Mouse (Mus musculus): ENCODE data around the gene Pde8a. TPM values are rescaled to one million over a fixed set of nuclear protein-coding genes. Genes with fewer than 3 reads are reported as not detected.

The Pde8a gene
- polyA plus RNA-seq, 1 experiment from 2014 or later, result 4.1 TPM

DNA sequence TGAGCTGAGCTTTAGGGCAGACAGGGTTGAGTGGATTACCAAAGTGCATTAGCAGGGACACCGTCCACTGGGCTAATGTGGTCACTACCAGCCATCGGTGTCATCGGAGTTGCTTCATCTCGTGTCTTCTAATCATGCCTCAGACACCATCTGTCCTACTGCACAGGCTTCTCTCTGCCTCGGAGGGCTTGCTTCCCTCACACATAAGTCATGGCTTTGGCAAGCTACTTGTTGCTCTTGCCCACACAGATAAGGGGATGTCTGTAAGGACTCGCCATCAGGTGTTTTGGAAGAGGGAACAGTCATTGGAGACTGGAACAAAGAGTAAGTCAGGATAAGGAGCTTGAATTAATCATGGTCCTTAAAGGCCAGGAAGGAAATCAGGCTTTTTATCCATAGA lies 95.9 kb downstream of the Pde8a start:
- WGBS, result 88% methylated on average over 6 of the region's 6 CpGs
- H3K4me2 ChIP-seq (ENCODE audit: low read depth, low read length), result no peak overlapping the region

DNA sequence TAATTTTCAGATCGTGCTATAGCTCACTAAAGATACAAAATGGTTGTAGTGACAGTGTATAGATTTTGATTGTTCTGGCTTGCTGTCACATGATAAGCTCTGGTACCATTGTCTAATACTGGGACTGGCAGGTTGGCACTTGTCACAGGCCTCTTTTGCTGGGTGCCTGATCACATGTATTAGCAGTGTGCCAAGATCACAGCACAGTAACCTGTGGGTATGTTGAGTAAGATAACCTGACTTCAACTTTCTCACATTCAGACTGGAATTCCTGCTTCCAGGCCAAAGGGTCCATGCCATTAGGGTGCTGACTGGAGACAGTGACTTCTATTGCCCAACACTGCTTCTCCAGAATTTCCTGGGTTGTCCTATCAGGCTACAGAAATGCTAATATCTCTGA lies 97.7 kb downstream of the Pde8a start:
- ATAC-seq (replicated peaks; ENCODE audit: insufficient number of reproducible peaks, low FRiP score, low TSS enrichment, low read depth), result no peak
- no peaks in the 10 kb centered on the region for H3K4me1 ChIP-seq (ENCODE audit: control insufficient read depth, insufficient read depth, low read length)
- H3K36me3 ChIP-seq (replicated peaks; ENCODE audit: control insufficient read depth, insufficient read depth, low read depth, low read length), result no peaks in the 10 kb centered on the region
- H3K4me3 ChIP-seq (ENCODE audit: low read depth, low read length), result no peak overlapping the region
- no peak overlapping the region for H3K9ac ChIP-seq (replicated peaks; ENCODE audit: low read length)
- no peaks in the 10 kb centered on the region for H3K9me3 ChIP-seq (replicated peaks; ENCODE audit: control insufficient read depth, low read length)
- H3K27me3 ChIP-seq (ENCODE audit: control insufficient read depth, insufficient read depth, low read length), result no peaks in the 10 kb centered on the region
- H3K27ac ChIP-seq (replicated peaks; ENCODE audit: low read depth, low read length), result no peak overlapping the region
- WGBS, result 92% methylated on average over 1 of the region's 1 CpGs
- H3K4me2 ChIP-seq (ENCODE audit: low read depth, low read length), result no peak overlapping the region
- DNase-seq (ENCODE audit: low spot score), result no peak

More for the DNA sequence above, 95.9 kb downstream of the Pde8a start:
- no peak overlapping the region for H3K27ac ChIP-seq (replicated peaks; ENCODE audit: low read depth, low read length)
- H3K4me1 ChIP-seq (ENCODE audit: control insufficient read depth, insufficient read depth, low read length), result no peaks in the 10 kb centered on the region
- H3K4me3 ChIP-seq (ENCODE audit: low read depth, low read length), result no peak overlapping the region
- no peak for ATAC-seq (replicated peaks; ENCODE audit: insufficient number of reproducible peaks, low FRiP score, low TSS enrichment, low read depth)
- no peaks in the 10 kb centered on the region for H3K9me3 ChIP-seq (replicated peaks; ENCODE audit: control insufficient read depth, low read length)
- no peaks in the 10 kb centered on the region for H3K27me3 ChIP-seq (ENCODE audit: control insufficient read depth, insufficient read depth, low read length)
- no peak for DNase-seq (ENCODE audit: low spot score)
- no peak overlapping the region for H3K9ac ChIP-seq (replicated peaks; ENCODE audit: low read length)
- no peaks in the 10 kb centered on the region for H3K36me3 ChIP-seq (replicated peaks; ENCODE audit: control insufficient read depth, insufficient read depth, low read depth, low read length)

DNA sequence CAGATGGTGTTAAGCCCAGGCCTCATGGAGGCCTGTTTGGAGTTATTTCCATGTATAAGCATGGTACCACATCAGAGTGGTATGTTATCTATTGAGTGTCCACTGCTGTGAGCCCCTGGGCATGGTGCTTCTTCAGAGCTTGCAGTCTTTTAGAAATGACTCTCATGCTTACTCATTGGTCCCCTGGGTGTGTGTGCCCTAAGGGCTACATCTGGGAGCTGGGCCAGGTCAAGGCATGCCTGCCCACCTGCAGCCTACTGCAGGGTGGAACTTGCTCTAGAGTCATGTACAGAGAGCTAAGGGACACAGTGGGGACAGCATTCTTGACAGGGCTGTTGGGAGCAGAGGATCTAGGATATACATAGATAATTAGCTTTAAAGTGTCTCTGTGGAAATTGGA lies 98.2 kb downstream of the Pde8a start:
- H3K4me3 ChIP-seq (ENCODE audit: low read depth, low read length), result no peak overlapping the region
- no peak overlapping the region for H3K4me2 ChIP-seq (ENCODE audit: low read depth, low read length)
- no peaks in the 10 kb centered on the region for H3K27me3 ChIP-seq (ENCODE audit: control insufficient read depth, insufficient read depth, low read length)
- no peaks in the 10 kb centered on the region for H3K36me3 ChIP-seq (replicated peaks; ENCODE audit: control insufficient read depth, insufficient read depth, low read depth, low read length)
- H3K4me1 ChIP-seq (ENCODE audit: control insufficient read depth, insufficient read depth, low read length), result no peaks in the 10 kb centered on the region
- H3K9me3 ChIP-seq (replicated peaks; ENCODE audit: control insufficient read depth, low read length), result no peaks in the 10 kb centered on the region
- ATAC-seq (replicated peaks; ENCODE audit: insufficient number of reproducible peaks, low FRiP score, low TSS enrichment, low read depth) (no peak), DNase-seq (ENCODE audit: low spot score) (no peak)
- H3K27ac ChIP-seq (replicated peaks; ENCODE audit: low read depth, low read length), result no peak overlapping the region
- no peak overlapping the region for H3K9ac ChIP-seq (replicated peaks; ENCODE audit: low read length)

DNA sequence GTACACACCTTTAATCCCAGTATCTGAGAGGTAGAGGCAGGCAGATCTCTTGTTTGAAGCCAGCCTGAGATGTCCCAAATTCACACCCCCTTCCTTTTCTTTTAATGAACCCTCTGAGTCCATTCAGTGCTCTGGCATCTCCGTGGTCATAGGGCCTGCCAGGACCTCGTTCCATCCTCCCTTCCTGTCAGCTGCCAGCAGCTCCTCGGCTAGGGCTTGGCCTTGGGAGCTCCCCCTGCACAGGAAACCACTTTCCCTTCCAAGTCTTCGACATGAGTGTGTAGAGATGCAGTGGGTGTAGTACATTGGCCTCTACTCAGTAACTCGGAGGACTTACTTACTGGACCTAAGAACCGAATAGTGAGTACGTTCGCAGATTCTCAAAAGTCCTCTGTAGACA lies 102.2 kb downstream of the Pde8a start:
- H3K4me1 ChIP-seq (ENCODE audit: control insufficient read depth, insufficient read depth, low read length), result no peaks in the 10 kb centered on the region
- H3K9me3 ChIP-seq (replicated peaks; ENCODE audit: control insufficient read depth, low read length), result no peaks in the 10 kb centered on the region
- ATAC-seq (replicated peaks; ENCODE audit: insufficient number of reproducible peaks, low FRiP score, low TSS enrichment, low read depth) (no peak), DNase-seq (ENCODE audit: low spot score) (no peak)
- H3K9ac ChIP-seq (replicated peaks; ENCODE audit: low read length), result no peak overlapping the region
- H3K4me2 ChIP-seq (ENCODE audit: low read depth, low read length), result no peak overlapping the region
- H3K27ac ChIP-seq (replicated peaks; ENCODE audit: low read depth, low read length), result no peak overlapping the region
- 75% methylated on average over 8 of the region's 8 CpGs for WGBS
- no peak overlapping the region for H3K4me3 ChIP-seq (ENCODE audit: low read depth, low read length)
- H3K27me3 ChIP-seq (ENCODE audit: control insufficient read depth, insufficient read depth, low read length), result no peaks in the 10 kb centered on the region
- H3K36me3 ChIP-seq (replicated peaks; ENCODE audit: control insufficient read depth, insufficient read depth, low read depth, low read length), result no peaks in the 10 kb centered on the region

DNA sequence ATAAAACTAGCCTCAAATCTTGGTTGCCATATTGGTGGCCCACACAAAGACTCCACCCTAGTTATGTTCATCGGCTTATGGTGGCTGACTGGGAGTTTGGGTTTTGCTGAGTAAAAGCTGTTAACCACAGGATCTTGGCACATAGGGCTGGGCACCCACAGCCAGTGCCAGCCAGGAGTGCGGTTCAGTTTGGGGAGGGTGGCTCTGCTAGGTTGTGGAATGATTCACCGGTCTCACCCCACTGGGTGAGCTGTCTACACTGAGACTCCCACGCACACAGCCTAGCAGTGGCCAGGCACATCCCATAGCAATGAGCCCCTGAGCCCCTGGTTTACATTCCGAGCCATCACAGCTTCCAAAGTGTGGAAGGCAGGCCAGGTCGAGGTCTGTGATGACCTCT lies 106.4 kb downstream of the Pde8a start:
- Histone ChIP-seq H3K4me1 (ENCODE audit: control insufficient read depth, insufficient read depth, low read length) (no peaks in the 10 kb centered on the region), H3K4me3 (ENCODE audit: low read depth, low read length) (no peak overlapping the region), H3K36me3 (replicated peaks; ENCODE audit: control insufficient read depth, insufficient read depth, low read depth, low read length) (no peaks in the 10 kb centered on the region), H3K9me3 (replicated peaks; ENCODE audit: control insufficient read depth, low read length) (no peaks in the 10 kb centered on the region), H3K27ac (replicated peaks; ENCODE audit: low read depth, low read length) (no peak overlapping the region), H3K9ac (replicated peaks; ENCODE audit: low read length) (no peak overlapping the region), H3K4me2 (ENCODE audit: low read depth, low read length) (no peak overlapping the region), H3K27me3 (ENCODE audit: control insufficient read depth, insufficient read depth, low read length) (no peaks in the 10 kb centered on the region)
- WGBS, result 79% methylated on average over 6 of the region's 6 CpGs
- ATAC-seq (replicated peaks; ENCODE audit: insufficient number of reproducible peaks, low FRiP score, low TSS enrichment, low read depth), result no peak
- DNase-seq (ENCODE audit: low spot score), result no peak

DNA sequence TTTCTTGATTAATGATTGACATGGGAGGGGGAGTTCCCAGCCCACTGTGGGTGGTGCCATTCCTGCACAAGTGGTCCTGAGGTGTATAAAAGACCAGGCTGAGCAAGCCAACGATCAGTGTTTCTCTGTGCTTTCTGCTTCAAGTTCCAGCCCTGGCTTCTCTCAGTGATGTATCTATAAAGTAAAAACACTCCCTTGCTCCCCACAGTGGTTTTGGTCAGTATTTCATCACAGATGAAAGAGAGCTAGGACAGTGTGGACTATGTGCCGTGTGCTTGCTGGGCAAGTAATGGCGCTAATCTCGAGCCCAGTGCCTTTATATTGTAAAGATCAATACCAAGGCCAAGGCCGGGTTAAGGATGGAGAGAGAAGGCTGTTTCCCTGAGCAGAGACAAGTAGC lies 108.4 kb downstream of the Pde8a start:
- DNase-seq (ENCODE audit: low spot score), result no peak
- no peaks in the 10 kb centered on the region for H3K9me3 ChIP-seq (replicated peaks; ENCODE audit: control insufficient read depth, low read length)
- no peak overlapping the region for H3K4me3 ChIP-seq (ENCODE audit: low read depth, low read length)
- no peak overlapping the region for H3K4me2 ChIP-seq (ENCODE audit: low read depth, low read length)
- 84% methylated on average over 5 of the region's 5 CpGs for WGBS
- ATAC-seq (replicated peaks; ENCODE audit: insufficient number of reproducible peaks, low FRiP score, low TSS enrichment, low read depth), result 0 out of 2 replicates have a peak, but pooled peaks have one; percentile 37
- H3K4me1 ChIP-seq (ENCODE audit: control insufficient read depth, insufficient read depth, low read length), result no peaks in the 10 kb centered on the region
- H3K27me3 ChIP-seq (ENCODE audit: control insufficient read depth, insufficient read depth, low read length), result no peaks in the 10 kb centered on the region
- H3K9ac ChIP-seq (replicated peaks; ENCODE audit: low read length), result no peak overlapping the region
- H3K36me3 ChIP-seq (replicated peaks; ENCODE audit: control insufficient read depth, insufficient read depth, low read depth, low read length), result no peaks in the 10 kb centered on the region
- no peak overlapping the region for H3K27ac ChIP-seq (replicated peaks; ENCODE audit: low read depth, low read length)

DNA sequence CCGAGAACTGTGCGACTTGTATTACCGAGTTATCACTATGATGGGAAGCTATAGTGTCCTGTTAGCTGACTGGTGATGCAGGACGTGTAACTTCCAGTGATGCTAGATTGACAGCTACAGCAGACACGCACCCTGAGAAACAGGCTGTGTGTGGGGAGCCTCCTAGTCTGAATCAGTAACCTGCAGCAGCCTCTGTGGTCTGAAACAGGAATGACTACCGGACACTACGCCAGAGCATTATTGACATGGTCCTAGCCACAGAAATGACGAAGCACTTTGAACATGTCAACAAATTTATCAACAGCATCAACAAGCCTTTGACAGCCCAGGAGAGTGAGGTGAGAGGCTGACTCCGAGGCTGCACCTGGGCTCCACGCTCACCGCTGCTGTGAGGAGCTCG lies 112.6 kb downstream of the Pde8a start:
- WGBS, result 88% methylated on average over 12 of the region's 12 CpGs
- Histone ChIP-seq H3K4me3 (ENCODE audit: low read depth, low read length) (no peak overlapping the region), H3K4me2 (ENCODE audit: low read depth, low read length) (no peak overlapping the region), H3K9ac (replicated peaks; ENCODE audit: low read length) (no peak overlapping the region), H3K9me3 (replicated peaks; ENCODE audit: control insufficient read depth, low read length) (no peaks in the 10 kb centered on the region), H3K36me3 (replicated peaks; ENCODE audit: control insufficient read depth, insufficient read depth, low read depth, low read length) (no peaks in the 10 kb centered on the region), H3K27ac (replicated peaks; ENCODE audit: low read depth, low read length) (no peak overlapping the region), H3K27me3 (ENCODE audit: control insufficient read depth, insufficient read depth, low read length) (no peaks in the 10 kb centered on the region), H3K4me1 (ENCODE audit: control insufficient read depth, insufficient read depth, low read length) (no peaks in the 10 kb centered on the region)
- no peak for DNase-seq (ENCODE audit: low spot score)
- no peak for ATAC-seq (replicated peaks; ENCODE audit: insufficient number of reproducible peaks, low FRiP score, low TSS enrichment, low read depth)

DNA sequence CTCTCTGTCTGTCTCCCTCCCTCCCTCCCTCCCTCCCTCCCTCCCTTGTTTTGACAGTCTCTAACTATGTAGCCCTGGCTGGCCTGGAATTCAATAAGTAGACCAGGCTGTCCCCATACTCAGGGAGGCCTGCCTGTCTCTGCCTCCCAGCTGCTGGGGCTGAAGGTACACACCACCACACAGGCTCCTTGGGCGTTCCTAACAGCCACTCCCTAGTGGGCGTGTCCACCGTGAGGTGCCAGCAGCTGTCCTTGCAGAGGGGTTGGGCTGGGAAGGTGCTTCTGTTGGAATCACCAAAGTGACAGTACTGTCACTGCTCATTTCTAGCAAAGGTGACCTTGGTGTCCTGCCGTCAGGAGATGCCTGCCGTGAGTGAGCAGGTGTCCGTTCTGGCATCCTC lies 113.5 kb downstream of the Pde8a start:
- Histone ChIP-seq H3K9me3 (replicated peaks; ENCODE audit: control insufficient read depth, low read length) (no peaks in the 10 kb centered on the region), H3K27me3 (ENCODE audit: control insufficient read depth, insufficient read depth, low read length) (no peaks in the 10 kb centered on the region), H3K36me3 (replicated peaks; ENCODE audit: control insufficient read depth, insufficient read depth, low read depth, low read length) (no peaks in the 10 kb centered on the region), H3K4me2 (ENCODE audit: low read depth, low read length) (no peak overlapping the region), H3K27ac (replicated peaks; ENCODE audit: low read depth, low read length) (no peak overlapping the region), H3K4me3 (ENCODE audit: low read depth, low read length) (no peak overlapping the region), H3K9ac (replicated peaks; ENCODE audit: low read length) (no peak overlapping the region), H3K4me1 (ENCODE audit: control insufficient read depth, insufficient read depth, low read length) (no peaks in the 10 kb centered on the region)
- DNase-seq (ENCODE audit: low spot score), result no peak
- ATAC-seq (replicated peaks; ENCODE audit: insufficient number of reproducible peaks, low FRiP score, low TSS enrichment, low read depth), result no peak
- WGBS, result 86% methylated on average over 6 of the region's 6 CpGs

DNA sequence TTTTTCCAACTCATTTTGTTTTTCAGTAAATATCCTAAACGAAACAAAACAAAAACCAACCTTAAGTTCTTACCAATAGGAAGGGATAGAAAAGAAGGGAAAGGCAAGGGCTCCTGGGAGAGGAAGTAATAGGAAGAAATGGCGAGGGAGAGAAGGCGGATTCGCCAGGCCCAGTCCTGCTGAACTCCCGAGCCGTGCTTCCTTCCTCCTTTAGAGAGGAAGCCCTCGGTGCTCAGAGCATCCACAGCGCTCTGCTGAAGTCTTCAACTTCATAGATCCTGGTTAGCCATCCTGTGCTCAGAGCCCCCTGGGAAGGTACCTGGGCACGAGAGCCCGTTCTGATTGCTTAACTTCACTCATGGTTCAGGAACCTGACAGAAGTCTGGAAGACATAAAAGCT lies 114.3 kb downstream of the Pde8a start:
- no peaks in the 10 kb centered on the region for H3K27me3 ChIP-seq (ENCODE audit: control insufficient read depth, insufficient read depth, low read length)
- H3K36me3 ChIP-seq (replicated peaks; ENCODE audit: control insufficient read depth, insufficient read depth, low read depth, low read length), result no peaks in the 10 kb centered on the region
- WGBS, result 83% methylated on average over 10 of the region's 10 CpGs
- H3K27ac ChIP-seq (replicated peaks; ENCODE audit: low read depth, low read length), result no peak overlapping the region
- no peaks in the 10 kb centered on the region for H3K4me1 ChIP-seq (ENCODE audit: control insufficient read depth, insufficient read depth, low read length)
- no peak overlapping the region for H3K4me3 ChIP-seq (ENCODE audit: low read depth, low read length)
- no peak for DNase-seq (ENCODE audit: low spot score)
- H3K9ac ChIP-seq (replicated peaks; ENCODE audit: low read length), result no peak overlapping the region
- no peaks in the 10 kb centered on the region for H3K9me3 ChIP-seq (replicated peaks; ENCODE audit: control insufficient read depth, low read length)
- ATAC-seq (replicated peaks; ENCODE audit: insufficient number of reproducible peaks, low FRiP score, low TSS enrichment, low read depth), result no peak
- no peak overlapping the region for H3K4me2 ChIP-seq (ENCODE audit: low read depth, low read length)

Data from embryonic facial prominence, embryonic 11.5 days (tissue).